Mouse (Mus musculus) left cerebral cortex, adult 8-10 months (tissue): ENCODE results near the gene Gm44503. TPM values are rescaled to one million over a fixed set of nuclear protein-coding genes. Genes with fewer than 3 reads are reported as not detected.
A peak's percentile ranks its signal among the peaks of the same experiment; 100 is the strongest.

Experiments
- DNase-seq, 2 experiments: peaks; one replicate each; pipeline ENCODE4 v3.0.0; 2022; ENCODE audit warnings: low spot score in 2 of 2
- total RNA-seq, 4 experiments: library from RNA; stranded (reverse); gene quantifications; 2 replicates each; pipeline ENCODE4 v1.2.4; 2022

Gene Gm44503
- total RNA-seq, 4 experiments from 2014 or later, result not detected

GRCm38 (mm10) chr9:72972984-72973383 lies 14.3 kb downstream of the Gm44503 start:
- no peak for DNase-seq

- DNase-seq, result no peak
These were observed 16.1 kb downstream of the Gm44503 start for GRCm38 (mm10) chr9:72974734-72975133.

- DNase-seq, result no peak
These were observed 16.6 kb downstream of the Gm44503 start for GRCm38 (mm10) chr9:72975242-72975641.

GRCm38 (mm10) chr9:72983066-72983465 lies 24.4 kb downstream of the Gm44503 start:
- DNase-seq, result no peak

- peak; percentile 86 to 99 for DNase-seq
These were observed 26.9 kb downstream of the Gm44503 start, which contains the start of the genes Ccpg1os and Ccpg1 for GRCm38 (mm10) chr9:72985250-72986220. Ccpg1os (minus strand) TSS chr9:72985382. Ccpg1 (plus strand) TSS chr9:72985429.

GRCm38 (mm10) chr9:72987703-72988102 lies 29.1 kb downstream of the Gm44503 start:
- DNase-seq, result no peak

GRCm38 (mm10) chr9:72988706-72989105 lies 30.1 kb downstream of the Gm44503 start:
- DNase-seq, result no peak

GRCm38 (mm10) chr9:72991420-72991819 lies 32.8 kb downstream of the Gm44503 start:
- no peak for DNase-seq

- no peak for DNase-seq
These were observed 33.9 kb downstream of the Gm44503 start for GRCm38 (mm10) chr9:72992576-72992975.

GRCm38 (mm10) chr9:72996167-72996566 lies 37.5 kb downstream of the Gm44503 start:
- DNase-seq, result no peak

- no peak for DNase-seq
These were observed 38.2 kb downstream of the Gm44503 start for GRCm38 (mm10) chr9:72996806-72997205.

- no peak for DNase-seq
These were observed 41.8 kb downstream of the Gm44503 start for GRCm38 (mm10) chr9:73000487-73000886.

GRCm38 (mm10) chr9:73001314-73002011 lies 42.8 kb downstream of the Gm44503 start:
- DNase-seq, result no peak

GRCm38 (mm10) chr9:73002177-73002576 lies 43.5 kb downstream of the Gm44503 start:
- DNase-seq, result no peak

- no peak for DNase-seq
These were observed 45.4 kb downstream of the Gm44503 start for GRCm38 (mm10) chr9:73004076-73004475.

- DNase-seq, result no peak
These were observed 46.5 kb downstream of the Gm44503 start for GRCm38 (mm10) chr9:73005106-73005505.

- no peak for DNase-seq
These were observed 47.5 kb downstream of the Gm44503 start for GRCm38 (mm10) chr9:73006175-73006574.

GRCm38 (mm10) chr9:73008384-73008783 lies 49.7 kb downstream of the Gm44503 start:
- DNase-seq, result no peak

- DNase-seq, result no peak
These were observed 54.0 kb downstream of the Gm44503 start for GRCm38 (mm10) chr9:73012629-73013028.

GRCm38 (mm10) chr9:73014724-73015123 lies 56.1 kb downstream of the Gm44503 start:
- no peak for DNase-seq

- no peak for DNase-seq
These were observed 61.2 kb downstream of the Gm44503 start for GRCm38 (mm10) chr9:73019841-73020240.

- no peak for DNase-seq
These were observed 62.0 kb downstream of the Gm44503 start for GRCm38 (mm10) chr9:73020566-73021097.
